Mouse (Mus musculus): Measurements from ENCODE around the gene Smg5.

- no peak for TF ChIP-seq POLR2A (IDR thresholded peaks at IDR 0.05; ENCODE audit: borderline replicate concordance, control insufficient read depth, low read depth, low read length)
- TF ChIP-seq CTCF (IDR thresholded peaks at IDR 0.05; ENCODE audit: control insufficient read depth, insufficient read depth, low read length): no peak
Measured at GRCm38 (mm10) chr3:88335436-88336053, 515 bp upstream of the Smg5 start.

Measured in bone marrow, adult 2 months (tissue).